Mouse (Mus musculus) gastrocnemius, postnatal 14 days (tissue): ENCODE results near the gene Limk1. TPM values are rescaled to one million over a fixed set of nuclear protein-coding genes. Genes with fewer than 3 reads are reported as not detected.
A peak's percentile ranks its signal among the peaks of the same experiment; 100 is the strongest.

ENCODE experiments used
- DNase-seq: peaks from one replicate; pipeline ENCODE4 v3.0.0; 2021; ENCODE audit warnings: mixed read lengths
- intact Hi-C: fragments of 180-260 bp; cut with DNase I; formaldehyde crosslinking; loops from one replicate; pipeline ENCODE4 v1.15.1; 2025; ENCODE audit warnings: low total_unique reads
- long read RNA-seq, 2 experiments: library from polyadenylated mRNA; stranded (forward); transcript quantifications; one replicate each; pipeline ENCODE4 v2.0.0; 2021
- total RNA-seq, 2 experiments: library from RNA; stranded (reverse); gene quantifications; 2 replicates each; pipeline ENCODE4 v1.2.3; 2021

Gene Limk1
- 1 to 10 TPM; 5.5 to 7.2 TPM for total RNA-seq
- long read RNA-seq, experiment 1, partial matches to known transcripts, result 0 of 1 reads
- long read RNA-seq, experiment 1, other reads (novel, unspliced or antisense), result 0 of 1 reads
- long read RNA-seq, experiment 2, partial matches to known transcripts, result 0 of 1 reads
- long read RNA-seq, experiment 2, other reads (novel, unspliced or antisense), result 0 of 1 reads

DNA sequence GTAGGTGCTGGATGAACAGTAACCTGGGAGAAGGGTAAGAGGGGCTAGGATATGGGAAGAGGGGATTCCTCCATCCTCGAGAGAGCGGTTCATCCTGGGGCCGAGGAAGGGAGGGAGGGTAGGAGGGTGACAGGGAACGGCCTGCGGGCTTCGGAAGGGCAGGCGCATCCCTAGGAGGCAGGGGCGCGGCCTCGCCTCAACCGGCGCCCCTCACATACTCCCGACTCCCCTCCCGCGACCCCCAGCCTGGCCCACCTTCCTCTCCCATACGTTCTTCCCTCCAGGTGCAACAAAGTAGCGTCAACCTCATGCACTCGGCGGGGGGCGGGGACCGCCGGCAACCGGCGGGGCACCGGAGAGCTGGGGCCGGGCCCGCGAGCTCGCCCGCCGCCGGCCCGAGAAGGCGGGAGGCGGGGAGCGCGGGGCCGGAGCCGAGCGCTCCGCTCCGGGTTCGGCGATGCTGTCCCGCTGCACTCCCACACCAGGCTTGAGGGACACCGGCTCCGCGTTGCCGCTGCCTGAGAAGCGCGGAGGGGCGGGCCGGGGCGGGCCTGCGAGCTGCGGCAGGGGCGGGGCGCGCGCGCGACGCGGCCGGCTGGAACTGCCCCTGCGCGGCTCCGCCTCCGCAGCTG is at the start of gene Limk1:
Limk1 (minus strand) TSS at position 513 of the 632 bp plus-strand sequence.
- DNase-seq, result no peak
- intact Hi-C loops, result no loop called here

DNA sequence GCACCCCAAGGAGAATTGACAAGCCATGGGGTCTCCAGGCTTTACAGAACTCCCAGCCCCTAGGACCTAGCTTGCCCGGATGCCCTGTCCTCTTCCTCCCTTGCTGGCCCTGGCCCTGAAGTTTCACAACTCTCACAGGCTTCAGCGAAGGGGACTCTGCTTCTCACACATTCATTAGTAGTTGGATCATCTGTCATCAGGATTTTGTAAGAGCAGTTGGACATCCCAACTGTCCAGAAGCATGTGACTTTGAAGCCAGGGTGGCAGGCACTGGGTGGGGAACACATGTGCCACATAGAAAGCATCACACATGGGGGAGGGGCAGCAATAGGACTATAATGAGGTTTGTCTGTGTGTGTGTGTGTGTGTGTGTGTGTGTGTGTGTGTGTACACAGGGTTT is 46.5 kb upstream of the Limk1 start:
- no peak for DNase-seq
- intact Hi-C loops, result no loop called here

GRCm38 (mm10) chr5:134734072-134734471 is 45.7 kb upstream of the Limk1 start:
- intact Hi-C loops, result no loop called here
- DNase-seq, result no peak

DNA sequence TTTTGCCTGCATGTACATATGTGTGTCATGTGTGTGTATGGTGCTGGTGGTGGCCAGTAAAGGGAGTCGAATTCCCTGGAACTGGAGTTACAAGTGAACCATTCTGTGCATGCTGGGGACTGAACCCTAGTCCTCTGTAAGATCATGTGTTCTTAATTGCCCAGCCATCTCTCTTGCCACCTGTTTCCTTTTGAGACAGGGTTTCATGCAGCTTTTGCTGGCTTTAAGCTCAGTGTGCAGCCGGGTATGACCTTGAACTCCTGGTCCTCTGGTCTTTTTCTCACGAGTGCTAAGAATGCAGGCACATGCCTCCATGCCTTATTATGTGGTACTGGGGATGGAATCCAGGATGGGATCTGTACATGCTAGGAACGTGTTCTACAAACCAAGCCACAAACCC is 44.8 kb upstream of the Limk1 start:
- intact Hi-C loops, result no loop called here

DNA sequence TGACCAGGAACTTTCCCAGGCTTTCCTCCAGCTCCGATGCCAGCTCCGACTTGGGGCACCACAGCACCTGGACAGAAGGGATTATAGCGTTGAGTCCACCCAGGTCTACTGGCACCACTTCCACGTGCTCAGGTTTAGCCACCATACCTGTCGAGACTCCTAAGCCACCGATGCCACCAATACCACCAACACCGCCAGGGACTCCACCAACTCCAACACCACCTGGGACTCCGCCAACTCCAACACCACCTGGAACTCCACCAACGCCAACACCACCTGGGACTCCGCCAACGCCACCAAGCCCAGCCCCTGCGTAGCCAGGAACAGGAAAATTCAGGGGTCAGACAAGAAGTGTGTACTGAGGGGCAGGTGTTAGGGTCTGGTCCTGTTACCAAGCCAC is 40.7 kb upstream of the Limk1 start:
- no peak for DNase-seq
- intact Hi-C loops, result no loop called here

More for the DNA sequence above, 44.8 kb upstream of the Limk1 start:
- DNase-seq, result no peak

DNA sequence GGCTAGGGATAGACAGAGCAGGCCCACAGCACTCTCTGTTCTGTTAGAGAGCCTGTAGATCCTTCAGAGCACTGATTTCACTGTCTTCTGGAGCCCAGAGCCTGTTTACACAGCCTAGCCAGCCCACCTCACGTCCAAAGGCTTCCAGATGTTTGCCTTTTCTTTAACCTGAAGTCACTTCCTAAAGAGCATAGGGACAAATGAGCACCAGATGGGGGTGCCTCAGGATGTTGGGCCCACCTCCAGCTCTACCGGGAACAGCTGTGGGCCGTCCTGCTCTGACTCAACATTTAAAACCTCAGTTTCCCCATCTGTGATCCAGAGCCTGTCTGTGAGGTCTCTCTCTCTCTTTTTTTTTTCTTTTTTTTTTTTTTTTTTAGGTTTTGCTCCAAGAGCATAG is 40.1 kb upstream of the Limk1 start:
- intact Hi-C loops, result no loop called here
- DNase-seq, result no peak

DNA sequence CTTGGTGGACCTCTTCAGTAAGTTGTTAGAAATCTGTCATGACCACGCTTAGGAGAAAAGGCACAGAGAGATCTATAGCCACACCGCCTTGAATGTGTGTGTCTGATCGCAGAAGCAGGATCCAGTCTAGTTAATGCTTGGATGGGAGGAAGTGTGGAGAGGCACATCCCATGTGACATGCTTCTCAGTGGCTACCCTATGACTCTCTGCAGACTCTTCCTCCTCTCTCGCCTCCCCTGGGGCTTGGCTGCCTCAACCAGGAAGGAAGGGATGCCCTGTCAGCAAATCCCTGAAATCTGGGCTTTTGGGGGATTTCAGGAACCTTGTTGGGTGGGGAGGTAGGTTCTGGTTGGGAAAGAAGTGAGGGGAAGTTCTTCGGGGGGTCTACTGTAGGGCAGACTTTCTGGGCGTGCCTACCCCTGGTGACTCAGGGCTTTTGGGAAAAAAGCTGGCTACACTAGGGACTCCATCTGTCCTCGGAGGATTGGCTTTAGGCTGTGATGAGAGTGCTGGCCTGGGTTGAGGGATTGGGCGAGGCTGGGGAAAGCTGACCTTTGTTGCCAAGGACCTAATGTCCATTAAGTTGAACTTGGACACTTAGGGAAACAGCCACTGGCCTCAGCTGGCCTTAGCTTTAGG is 38.7 kb upstream of the Limk1 start:
- DNase-seq, result no peak
- intact Hi-C loops, result no loop called here

DNA sequence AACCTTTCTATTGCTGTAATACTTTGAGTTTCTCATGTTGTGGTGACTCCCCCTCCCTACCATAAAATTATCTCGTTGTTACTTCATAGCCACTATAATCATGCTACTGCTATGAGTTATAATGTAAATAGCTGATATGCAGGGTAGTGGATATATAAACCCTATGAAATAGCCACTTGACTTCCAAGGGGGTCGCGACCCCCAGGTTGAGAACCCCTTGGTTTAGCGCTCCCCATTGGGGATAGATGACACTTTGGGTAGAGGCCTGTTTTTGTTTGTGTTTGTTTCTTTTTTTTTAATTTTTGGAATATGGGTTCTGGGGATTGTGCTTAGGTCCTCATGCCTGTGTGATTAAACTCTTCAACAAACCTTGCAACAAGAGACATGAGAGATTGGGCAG is 36.9 kb upstream of the Limk1 start:
- intact Hi-C loops, result no loop called here
- DNase-seq, result no peak

GRCm38 (mm10) chr5:134720058-134720457 is 31.7 kb upstream of the Limk1 start:
- intact Hi-C loops, result no loop called here
- no peak for DNase-seq

DNA sequence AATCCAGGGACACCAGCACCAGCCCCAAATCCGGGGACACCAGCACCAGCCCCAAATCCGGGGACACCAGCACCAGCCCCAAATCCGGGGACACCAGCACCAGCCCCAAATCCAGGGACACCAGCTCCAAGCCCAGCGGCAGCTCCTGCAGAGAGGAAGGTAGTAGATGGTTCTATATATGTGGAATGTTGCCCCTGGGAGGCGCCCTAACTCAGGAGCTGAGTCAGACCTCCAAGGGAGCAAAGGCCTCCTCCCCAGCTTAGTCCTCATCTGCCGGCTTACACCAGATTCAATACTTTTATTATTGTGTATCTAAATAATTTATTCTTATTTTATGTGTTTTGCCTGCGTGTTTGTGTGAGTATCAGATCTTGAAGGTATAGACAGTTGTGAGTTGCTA is 22.7 kb upstream of the Limk1 start:
- intact Hi-C loops, result loop anchor here (10.0 kb wide), 1 partner anchor 264 kb away; no protein-coding TSS in a partner anchor
- DNase-seq, result no peak

GRCm38 (mm10) chr5:134709275-134709674 is 20.9 kb upstream of the Limk1 start:
- peak; percentile 41 for DNase-seq
- intact Hi-C loops, result loop anchor here (5.0 kb wide), 1 partner anchor 212 kb away; no protein-coding TSS in a partner anchor

DNA sequence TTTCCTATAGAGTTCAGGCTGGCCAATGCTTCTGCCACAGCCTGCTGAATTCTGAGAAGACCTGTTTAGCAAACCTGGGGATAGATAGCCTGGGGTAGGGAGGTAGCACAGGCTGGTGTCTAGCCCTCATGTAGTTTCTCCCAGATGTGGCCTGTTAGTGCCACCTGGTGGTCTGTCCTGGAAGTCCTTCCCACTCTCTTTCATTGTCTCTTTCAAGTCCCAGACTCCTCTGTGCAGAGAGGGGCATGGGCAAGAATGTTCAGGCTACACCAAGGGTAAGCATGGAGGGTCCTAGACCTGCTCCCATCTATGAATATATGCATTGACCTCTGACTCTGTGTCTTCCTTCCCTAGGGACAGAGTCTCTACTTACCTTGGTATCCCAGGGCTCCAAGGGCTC is 15.8 kb upstream of the Limk1 start:
- intact Hi-C loops, result no loop called here
- peak; percentile 57 for DNase-seq

DNA sequence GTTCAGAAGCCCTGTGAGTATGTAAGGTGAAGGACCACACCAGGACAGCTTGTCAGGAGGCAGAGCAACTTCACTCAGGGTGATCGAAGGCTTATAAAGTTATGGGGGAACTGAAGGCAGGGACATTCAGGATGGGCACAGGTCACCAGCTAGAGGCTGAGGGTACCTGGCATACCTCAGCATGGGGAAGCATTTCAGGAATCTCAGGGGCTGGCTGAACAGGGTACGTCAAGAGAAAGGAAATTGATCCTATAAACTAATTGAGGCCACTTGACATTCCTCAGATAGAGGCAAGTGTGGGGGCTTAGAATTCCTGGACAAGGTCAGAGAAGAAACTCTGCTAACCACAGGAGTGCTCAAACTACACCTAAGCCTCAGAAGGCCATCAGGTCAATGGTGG is 7.1 kb upstream of the Limk1 start:
- intact Hi-C loops, result no loop called here
- no peak for DNase-seq

DNA sequence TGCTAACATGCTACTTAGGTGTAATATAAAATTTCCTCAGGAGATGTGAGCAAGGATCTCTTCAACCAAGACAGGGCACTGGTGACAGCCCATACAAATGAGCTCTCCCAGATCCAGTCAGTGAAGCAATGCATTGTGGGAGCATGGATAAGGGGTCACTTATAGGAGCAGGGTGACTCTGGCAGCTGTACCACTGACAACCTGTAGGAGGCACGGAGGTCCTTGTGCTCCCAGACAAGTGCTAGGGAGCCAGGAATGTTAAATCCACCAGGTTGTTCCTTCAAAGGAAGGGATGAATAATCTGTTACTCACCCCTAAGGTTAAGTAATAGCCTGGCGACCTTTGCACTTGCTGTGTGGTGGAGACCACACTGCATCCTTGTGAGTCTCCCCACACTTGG is 6.7 kb upstream of the Limk1 start:
- intact Hi-C loops, result no loop called here
- no peak for DNase-seq

GRCm38 (mm10) chr5:134692704-134693103 is 4.3 kb upstream of the Limk1 start:
- intact Hi-C loops, result no loop called here
- no peak for DNase-seq

DNA sequence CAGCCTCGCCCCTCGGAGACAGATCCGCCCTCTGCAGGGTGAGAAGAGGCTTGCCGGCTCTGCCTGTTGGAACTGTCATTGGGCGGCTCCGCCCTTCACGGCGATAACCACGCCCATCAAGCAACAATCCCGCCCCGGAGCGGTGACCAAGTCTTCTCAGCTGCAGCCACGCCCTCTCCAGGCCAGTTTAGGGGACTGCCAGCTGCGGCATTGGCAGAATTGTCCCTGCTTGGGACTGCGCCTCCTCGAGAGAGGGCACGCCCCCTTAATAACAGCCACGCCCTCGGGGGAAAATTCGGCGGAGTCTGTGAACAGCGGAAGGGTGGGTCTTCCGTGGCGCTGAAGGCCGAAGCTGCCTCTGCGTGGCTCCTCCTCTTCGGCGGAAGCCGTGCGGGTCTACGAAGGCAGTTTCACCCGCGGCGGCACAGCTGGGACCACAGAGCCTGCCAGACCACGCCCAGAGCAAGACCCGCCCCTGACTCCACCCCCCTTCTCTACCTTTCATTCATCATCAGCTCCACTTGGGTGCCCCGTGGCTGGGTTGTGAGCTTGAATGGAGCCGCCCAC is 403 bp upstream of the Limk1 start:
- peak; percentile 99 for DNase-seq
- intact Hi-C loops, result no loop called here

- intact Hi-C loops, result no loop called here
- no peak for DNase-seq
Measured at GRCm38 (mm10) chr5:134687187-134687586, 1.2 kb downstream of the Limk1 start.

DNA sequence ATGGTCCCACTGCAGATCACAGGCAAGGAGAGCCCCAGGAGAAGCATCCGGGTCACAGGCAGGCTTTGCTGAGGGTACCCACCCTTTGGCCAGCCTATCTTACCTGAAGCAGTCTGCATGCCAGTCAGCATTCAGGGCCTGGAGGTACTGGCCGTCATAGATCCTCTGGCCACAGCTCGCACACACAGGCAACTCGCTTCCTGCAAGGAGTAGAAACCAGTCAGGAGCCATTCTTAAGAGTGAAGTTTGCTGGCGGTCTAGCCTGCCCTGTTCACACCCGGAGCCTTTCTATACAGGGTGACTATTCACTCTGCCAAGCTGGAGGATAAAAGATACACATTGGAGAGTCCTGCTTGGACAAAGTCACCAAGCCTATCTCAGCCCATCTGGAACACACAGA is 1.9 kb downstream of the Limk1 start:
- DNase-seq, result no peak
- intact Hi-C loops, result no loop called here

DNA sequence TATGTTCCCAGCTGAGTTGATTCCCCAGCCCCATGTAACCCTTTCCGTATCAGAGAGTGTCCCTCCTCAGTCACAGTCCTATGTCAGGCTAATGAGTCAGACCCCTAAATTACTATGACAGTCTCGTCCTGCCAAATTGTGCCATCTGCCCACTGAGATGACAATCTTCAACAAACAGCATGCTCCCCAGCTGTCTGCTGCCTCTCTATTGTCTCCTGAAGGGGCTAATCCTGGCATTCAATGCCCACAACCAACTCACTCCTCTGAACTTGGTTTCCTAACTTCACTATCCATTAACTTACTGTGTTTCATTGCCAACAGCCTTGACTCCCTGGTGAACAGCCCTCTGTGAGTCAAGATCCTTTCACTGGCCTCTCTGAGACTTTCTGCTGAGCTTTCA is 4.0 kb downstream of the Limk1 start:
- intact Hi-C loops, result no loop called here
- DNase-seq, result no peak

DNA sequence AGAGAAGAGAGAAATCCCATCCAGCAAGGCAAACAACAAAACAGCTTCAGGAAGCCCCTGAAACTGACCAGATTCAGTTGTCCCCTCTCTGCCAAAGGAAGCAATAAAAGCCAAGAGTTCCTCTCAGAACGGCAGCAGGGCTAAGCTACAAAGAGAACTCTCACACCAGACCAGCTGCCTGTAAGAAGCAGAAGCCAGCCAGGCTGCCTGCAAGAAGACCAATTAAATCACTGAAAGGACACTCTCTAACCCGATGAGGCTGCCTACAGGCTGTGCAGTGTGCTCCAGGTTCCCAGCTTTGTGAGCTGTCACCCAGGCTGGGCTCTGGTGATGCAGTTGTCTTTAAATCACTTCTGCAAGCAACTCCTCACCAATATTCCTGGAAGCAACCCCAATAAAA is 4.6 kb downstream of the Limk1 start:
- no peak for DNase-seq
- intact Hi-C loops, result no loop called here

DNA sequence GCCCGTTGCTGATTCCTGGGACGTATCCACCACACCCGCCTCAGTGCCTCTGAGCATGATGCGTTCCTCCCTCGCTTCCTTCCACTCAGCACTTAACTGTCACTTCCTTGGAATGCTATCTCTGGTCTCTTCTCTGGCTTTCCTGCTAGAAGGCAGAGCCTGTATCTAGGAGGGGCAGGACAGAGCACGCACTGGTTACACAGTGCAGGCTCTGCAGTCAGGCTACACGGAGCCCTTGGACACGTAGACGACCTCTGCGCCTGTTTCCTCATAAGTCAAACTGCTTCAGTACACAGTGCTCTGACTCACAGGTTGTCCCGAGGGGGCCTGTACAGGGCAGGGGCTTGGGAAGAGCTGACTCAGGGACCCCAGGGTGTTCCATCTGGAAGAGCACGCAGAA is 8.2 kb downstream of the Limk1 start:
- peak; percentile 34 for DNase-seq
- intact Hi-C loops, result no loop called here
